Mouse (Mus musculus) kidney, adult 2 months (tissue): ENCODE measurements around the gene Apoa4. TPM values are rescaled to one million over a fixed set of nuclear protein-coding genes. Genes with fewer than 3 reads are reported as not detected.
A peak's percentile ranks its signal among the peaks of the same experiment; 100 is the strongest.

Source experiments
- DNase-seq: peaks from one replicate; pipeline ENCODE4 v3.0.0; 2021
- H3K27ac ChIP-seq: fragments of 200-500 bp; 2 replicates; pipeline ENCODE4 v1.5.1; 2012; ENCODE audit warnings: low read depth, low read length, control low read depth, inconsistent platforms; ENCODE audit not compliant: insufficient read depth
- H3K27me3 ChIP-seq: fragments of 200-500 bp; replicated peaks from 2 replicates; pipeline ENCODE4 v1.6.1; 2012; ENCODE audit warnings: mild to moderate bottlenecking, moderate library complexity, low read length, inconsistent platforms; ENCODE audit not compliant: control insufficient read depth, insufficient read depth
- H3K36me3 ChIP-seq: fragments of 200-500 bp; 2 replicates; pipeline ENCODE4 v1.6.1; 2012; ENCODE audit warnings: mild to moderate bottlenecking, moderate library complexity, low read length, inconsistent platforms; ENCODE audit not compliant: control insufficient read depth, insufficient read depth
- H3K4me1 ChIP-seq: fragments of 200-500 bp; 2 replicates; pipeline ENCODE4 v1.6.1; 2011; ENCODE audit warnings: low read length; ENCODE audit not compliant: control insufficient read depth, insufficient read depth
- H3K4me3 ChIP-seq: fragments of 200-500 bp; 2 replicates; pipeline ENCODE4 v1.5.1; 2011; ENCODE audit warnings: mild to moderate bottlenecking, low read depth, low read length, control low read depth; ENCODE audit not compliant: insufficient read depth
- CTCF ChIP-seq: fragments of 200-500 bp; conservative IDR thresholded peaks from 2 replicates; pipeline ENCODE4 v1.5.1; 2011; ENCODE audit warnings: low read depth, mild to moderate bottlenecking, control low read depth, low read length, moderate library complexity, mixed read lengths; ENCODE audit not compliant: insufficient read depth, insufficient read length
- POLR2A ChIP-seq: fragments of 200-500 bp; IDR thresholded peaks from one replicate; pipeline ENCODE4 v1.6.1; 2011; ENCODE audit warnings: low read depth, low read length, control low read depth
- WGBS: fragments of 180-500 bp; shearing (Covaris S2); methylation state at CpG from one replicate; pipeline ENCODE4 v1.1.7; 2018; 5-methylcytosine and 5-hydroxymethylcytosine counted together
- polyA plus RNA-seq: library from polyadenylated mRNA; depleted of rRNA; stranded (reverse); fragments of >200 nt; gene quantifications from 2 replicates; pipeline ENCODE4 v1.2.3, GENCODE M21; 2012

The Apoa4 gene
- polyA plus RNA-seq, 1 experiment, result 5.7 TPM

GRCm38 (mm10) chr9:46214946-46215337, 25.6 kb upstream of the Apoa4 start:
- H3K27me3 ChIP-seq, result no peaks in the 10 kb centered on the region
- no peaks in the 10 kb centered on the region; the same call in 1 of the 2 replicates for H3K36me3 ChIP-seq
- WGBS, result 87% methylated on average over 10 of the region's 10 CpGs
- no peak overlapping the region for H3K4me3 ChIP-seq
- no peak for DNase-seq
- no peaks in the 10 kb centered on the region for H3K4me1 ChIP-seq
- no peak overlapping the region for H3K27ac ChIP-seq
- TF ChIP-seq POLR2A (no peak), CTCF (no peak)

GRCm38 (mm10) chr9:46215338-46216322, 24.9 kb upstream of the Apoa4 start:
- H3K36me3 ChIP-seq, result peaks cover 2% of the 10 kb centered on the region
- H3K27ac ChIP-seq, result no peak overlapping the region
- no peaks in the 10 kb centered on the region for H3K4me1 ChIP-seq
- TF ChIP-seq CTCF, result no peak
- no peak for TF ChIP-seq POLR2A
- peak; percentile 74 for DNase-seq
- no peaks in the 10 kb centered on the region for H3K27me3 ChIP-seq
- no peak overlapping the region for H3K4me3 ChIP-seq
- WGBS, result 74% methylated on average over 11 of the region's 11 CpGs

- 89% methylated on average over 13 of the region's 13 CpGs for WGBS
- no peak for DNase-seq
- no peaks in the 10 kb centered on the region for H3K4me1 ChIP-seq
- H3K4me3 ChIP-seq, result no peak overlapping the region
- H3K36me3 ChIP-seq, result peaks cover 5% of the 10 kb centered on the region
- TF ChIP-seq CTCF, result no peak
- TF ChIP-seq POLR2A, result no peak
- no peaks in the 10 kb centered on the region for H3K27me3 ChIP-seq
- no peak overlapping the region for H3K27ac ChIP-seq
These were observed 23.6 kb upstream of the Apoa4 start for GRCm38 (mm10) chr9:46216744-46217470.

GRCm38 (mm10) chr9:46218176-46218575, 22.3 kb upstream of the Apoa4 start:
- no peak for TF ChIP-seq POLR2A
- no peak for TF ChIP-seq CTCF
- no peak for DNase-seq
- H3K4me1 ChIP-seq, result no peaks in the 10 kb centered on the region
- peaks cover 5% of the 10 kb centered on the region for H3K36me3 ChIP-seq
- H3K4me3 ChIP-seq, result no peak overlapping the region
- H3K27ac ChIP-seq, result no peak overlapping the region
- WGBS, result 73% methylated on average over 9 of the region's 9 CpGs
- H3K27me3 ChIP-seq, result no peaks in the 10 kb centered on the region

GRCm38 (mm10) chr9:46223090-46223489, 17.4 kb upstream of the Apoa4 start:
- Histone ChIP-seq H3K27me3 (no peaks in the 10 kb centered on the region), H3K27ac (no peak overlapping the region), H3K4me1 (peaks cover 5% of the 10 kb centered on the region), H3K4me3 (no peak overlapping the region), H3K36me3 (peaks cover 5% of the 10 kb centered on the region)
- no peak for TF ChIP-seq POLR2A
- no peak for TF ChIP-seq CTCF
- WGBS, result 67% methylated on average over 6 of the region's 6 CpGs
- peak; percentile 58 for DNase-seq

GRCm38 (mm10) chr9:46224101-46224500, 16.4 kb upstream of the Apoa4 start:
- Histone ChIP-seq H3K4me3 (no peak overlapping the region), H3K4me1 (peaks cover 5% of the 10 kb centered on the region), H3K36me3 (peaks cover 5% of the 10 kb centered on the region), H3K27ac (no peak overlapping the region), H3K27me3 (no peaks in the 10 kb centered on the region)
- peak; percentile 52 for DNase-seq
- WGBS, result 44% methylated on average over 3 of the region's 3 CpGs
- TF ChIP-seq CTCF (no peak), POLR2A (no peak)
